Mouse (Mus musculus) spleen, postnatal 36 days (tissue): ENCODE data around the gene Kcnk1.

Experiments
- DNase-seq, 2 experiments: peaks; one replicate each; pipeline ENCODE4 v3.0.0; 2022; ENCODE audit warnings: low spot score in 2 of 2, mixed read lengths in 1 of 2

The Kcnk1 gene

DNA sequence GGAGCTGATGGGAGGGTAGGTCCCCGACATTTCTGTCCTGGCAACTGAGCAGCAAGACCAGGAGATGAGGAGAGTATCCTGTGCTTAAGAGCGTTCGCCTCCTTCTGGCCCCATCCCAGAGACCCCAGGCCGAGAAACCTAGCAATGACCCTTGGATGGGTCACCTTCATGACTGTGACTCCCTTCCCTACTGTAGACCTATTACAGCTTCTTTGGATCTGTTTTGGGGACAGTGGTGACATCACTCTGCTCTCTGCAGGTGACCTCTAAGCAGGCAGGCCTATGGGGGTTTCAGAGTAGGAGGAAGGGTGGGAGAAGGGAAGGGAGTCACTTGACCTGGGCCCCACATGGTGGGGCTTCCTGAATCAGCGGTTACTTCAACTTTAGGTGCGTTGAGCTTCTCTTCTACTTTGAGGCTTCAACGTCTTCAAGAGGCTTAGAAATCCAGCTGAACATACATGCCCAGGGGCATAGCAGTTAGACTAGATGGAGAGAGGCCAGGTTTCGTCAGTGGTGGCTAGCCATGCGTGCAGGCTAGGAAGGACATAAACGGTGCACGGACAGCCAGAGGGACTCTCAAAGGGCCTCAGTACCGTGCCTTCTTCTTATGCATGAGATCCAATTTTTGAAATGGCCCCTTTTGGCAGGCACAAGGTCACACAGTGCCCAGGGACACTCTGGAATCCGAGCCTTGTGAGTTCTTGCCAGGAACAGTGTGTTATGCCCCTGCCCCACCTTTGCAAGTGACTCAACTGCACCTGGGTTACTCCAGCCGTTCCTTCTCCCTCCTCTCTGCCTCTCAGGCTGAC is 1.3 kb downstream of the Kcnk1 start:
- no peak for DNase-seq

- DNase-seq = no peak
Observed at GRCm38 (mm10) chr8:125996980-125997379, 2.0 kb downstream of the Kcnk1 start.

DNA sequence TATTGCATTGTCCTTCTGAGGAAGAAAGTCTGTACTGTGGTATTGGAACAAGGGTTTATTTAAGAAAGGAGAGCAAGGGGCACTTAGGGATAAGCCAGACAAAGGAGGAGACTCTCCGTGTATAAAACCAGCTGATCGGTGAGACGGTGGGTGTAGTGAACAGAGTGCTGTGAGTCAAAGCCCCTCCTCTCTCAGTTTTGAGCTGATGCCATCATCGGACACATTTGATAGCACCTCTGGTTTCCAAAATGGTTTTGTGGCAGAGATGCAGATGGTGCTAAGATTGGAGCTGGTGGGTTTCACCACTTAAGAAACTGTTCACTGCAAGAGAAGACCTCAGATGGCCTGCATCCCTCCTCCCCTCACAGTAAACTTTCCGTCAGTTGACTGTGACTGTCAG is 2.6 kb downstream of the Kcnk1 start:
- DNase-seq = no peak

GRCm38 (mm10) chr8:125999842-126000395 is 4.9 kb downstream of the Kcnk1 start:
- DNase-seq = no peak

DNA sequence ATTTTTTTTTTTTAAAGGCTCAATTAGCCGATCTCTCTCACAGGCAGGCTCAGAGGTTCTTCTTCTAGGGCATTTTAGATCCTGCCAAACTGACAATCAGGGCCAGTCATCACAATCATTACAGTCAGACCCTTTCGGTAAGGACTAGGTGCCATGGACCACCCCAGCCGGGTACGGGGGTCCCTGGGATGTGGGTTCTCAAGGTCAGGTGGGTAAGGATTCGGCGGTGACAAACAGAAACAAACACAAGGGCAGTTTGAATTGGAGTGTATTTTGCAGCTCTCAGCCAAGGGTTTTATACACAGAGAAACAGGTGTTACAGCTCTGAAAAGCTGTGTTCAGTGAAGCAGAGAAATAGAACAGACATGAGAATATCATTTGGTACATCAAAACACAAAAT is 8.6 kb downstream of the Kcnk1 start:
- no peak for DNase-seq

- DNase-seq = no peak
Observed at GRCm38 (mm10) chr8:126004953-126005352, 10.0 kb downstream of the Kcnk1 start.

GRCm38 (mm10) chr8:126006310-126006990 is 11.5 kb downstream of the Kcnk1 start:
- no peak for DNase-seq

GRCm38 (mm10) chr8:126007538-126008330 is 12.8 kb downstream of the Kcnk1 start:
- DNase-seq = no peak

GRCm38 (mm10) chr8:126008945-126009344 is 14.0 kb downstream of the Kcnk1 start:
- no peak for DNase-seq

- no peak for DNase-seq
Observed at GRCm38 (mm10) chr8:126010900-126011299, 15.9 kb downstream of the Kcnk1 start.

GRCm38 (mm10) chr8:126012334-126012733 is 17.4 kb downstream of the Kcnk1 start:
- no peak for DNase-seq

GRCm38 (mm10) chr8:126013646-126014045 is 18.7 kb downstream of the Kcnk1 start:
- no peak for DNase-seq

- DNase-seq = no peak
Observed at GRCm38 (mm10) chr8:126021932-126022331, 27.0 kb downstream of the Kcnk1 start.

DNA sequence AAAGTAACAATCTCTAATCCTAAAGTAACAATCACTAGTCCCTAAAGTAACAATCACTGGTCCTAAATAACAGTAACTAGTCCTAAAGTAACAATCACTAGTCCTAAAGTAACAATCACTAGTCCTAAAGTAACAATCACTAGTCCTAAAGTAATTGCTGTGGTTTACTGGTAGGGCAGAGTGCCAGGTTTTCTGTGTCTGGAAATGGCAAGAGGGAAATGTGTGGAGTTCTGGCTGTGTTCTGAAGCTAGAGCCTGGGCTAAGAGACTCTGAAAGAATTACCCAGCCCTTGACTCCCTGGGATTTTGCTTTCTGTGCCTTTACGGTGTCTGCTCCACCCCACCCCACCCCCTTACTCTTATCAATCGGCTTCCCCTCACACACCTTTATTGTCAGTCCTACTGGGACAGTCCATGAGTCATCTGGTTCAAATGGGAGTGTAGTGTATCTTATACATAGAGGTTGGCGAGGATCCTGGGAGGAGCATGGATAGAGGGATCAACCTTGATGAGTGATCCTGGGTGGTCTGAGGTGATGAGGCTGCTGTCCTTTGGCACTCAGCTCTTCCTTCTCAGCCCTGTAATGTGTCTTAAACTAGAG is 28.8 kb downstream of the Kcnk1 start:
- no peak for DNase-seq

DNA sequence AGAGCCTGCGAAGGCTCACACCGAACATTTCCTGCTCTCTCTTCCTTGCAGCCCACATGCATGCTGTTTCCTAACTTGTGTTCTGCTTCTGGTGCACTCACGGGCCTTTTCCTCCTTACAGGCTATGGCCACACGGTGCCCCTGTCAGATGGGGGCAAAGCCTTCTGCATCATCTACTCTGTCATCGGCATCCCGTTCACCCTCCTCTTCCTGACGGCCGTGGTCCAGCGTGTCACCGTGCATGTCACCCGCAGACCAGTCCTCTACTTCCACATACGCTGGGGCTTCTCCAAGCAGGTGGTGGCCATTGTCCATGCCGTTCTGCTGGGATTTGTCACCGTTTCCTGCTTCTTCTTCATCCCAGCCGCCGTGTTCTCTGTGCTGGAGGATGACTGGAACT is 29.9 kb downstream of the Kcnk1 start:
- no peak for DNase-seq

DNA sequence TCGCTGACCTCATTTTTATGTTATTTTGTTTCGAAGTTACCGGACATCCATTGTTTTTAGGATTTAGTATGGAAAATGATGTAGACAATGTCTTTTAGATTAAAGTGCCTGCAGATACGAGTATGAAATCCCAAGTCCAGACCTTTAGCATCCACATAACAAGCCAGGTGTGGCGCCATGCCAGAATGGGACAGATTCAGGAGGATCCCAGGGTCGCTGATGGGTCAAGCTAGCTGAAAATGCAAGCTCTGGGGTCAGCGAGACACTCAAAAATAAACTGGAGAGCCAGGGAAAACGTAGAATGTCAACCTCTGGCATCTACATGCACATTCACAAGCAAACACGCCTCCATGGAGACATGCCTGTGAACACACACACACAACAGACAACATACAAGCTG is 31.2 kb downstream of the Kcnk1 start:
- DNase-seq = no peak

DNA sequence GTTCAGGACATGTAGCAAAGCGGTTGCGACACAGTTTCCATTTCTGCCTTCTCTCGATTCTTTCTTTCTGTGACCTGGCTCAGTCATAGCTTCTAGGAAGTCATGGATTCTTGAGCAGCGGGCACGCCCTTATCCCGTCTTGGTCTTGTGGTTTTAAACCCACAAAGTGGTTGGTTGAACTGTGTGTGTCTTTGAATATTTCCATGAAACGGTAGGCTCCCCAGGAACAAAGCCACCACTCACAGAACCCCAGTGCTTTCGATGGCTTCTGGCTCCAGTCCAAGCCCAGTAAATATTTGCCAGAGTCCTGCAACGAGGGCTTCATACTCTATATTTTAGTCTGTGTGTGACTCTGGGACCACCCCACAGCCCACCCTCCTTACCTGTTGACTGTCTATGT is 31.6 kb downstream of the Kcnk1 start:
- DNase-seq = no peak

- DNase-seq = no peak
Observed at GRCm38 (mm10) chr8:126027486-126027885, 32.5 kb downstream of the Kcnk1 start.

DNA sequence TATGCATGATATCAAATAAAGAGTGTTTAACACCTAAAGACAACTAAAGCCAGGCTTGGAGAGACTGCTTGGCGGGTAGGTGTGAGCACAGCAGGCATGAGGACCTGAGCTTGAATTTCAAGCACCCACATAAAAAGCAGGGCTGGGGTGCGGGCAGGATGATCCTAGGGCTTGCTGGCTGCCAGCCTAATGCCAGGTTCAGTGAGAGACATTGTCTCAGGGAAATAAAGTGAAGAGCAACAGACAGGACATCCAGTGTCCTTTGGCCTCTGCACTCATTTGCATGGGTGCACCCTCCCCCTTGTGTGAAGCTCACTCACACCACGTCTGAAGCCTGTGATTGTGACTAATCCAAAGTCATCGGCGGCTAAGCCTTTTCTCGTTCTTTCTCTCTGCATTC is 34.0 kb downstream of the Kcnk1 start:
- no peak for DNase-seq

DNA sequence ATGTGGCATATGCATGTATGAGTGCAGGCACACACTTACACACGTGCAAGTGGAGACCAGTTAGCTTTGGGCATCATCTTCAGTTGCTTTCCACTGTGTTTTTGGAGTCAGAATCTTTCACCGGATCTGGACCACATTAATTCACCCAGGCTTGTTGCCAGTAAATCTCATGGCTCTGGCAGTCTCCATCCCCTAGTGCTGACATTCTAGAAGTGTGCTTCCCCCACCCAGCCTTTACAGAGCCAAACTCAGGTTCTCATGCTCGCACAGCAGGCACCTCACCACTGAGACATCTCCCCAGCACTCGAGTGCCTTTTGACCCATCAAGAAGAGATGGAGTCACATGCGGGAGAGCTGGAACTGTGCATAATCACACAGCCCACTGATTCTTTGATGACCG is 37.8 kb downstream of the Kcnk1 start:
- DNase-seq = no peak

DNA sequence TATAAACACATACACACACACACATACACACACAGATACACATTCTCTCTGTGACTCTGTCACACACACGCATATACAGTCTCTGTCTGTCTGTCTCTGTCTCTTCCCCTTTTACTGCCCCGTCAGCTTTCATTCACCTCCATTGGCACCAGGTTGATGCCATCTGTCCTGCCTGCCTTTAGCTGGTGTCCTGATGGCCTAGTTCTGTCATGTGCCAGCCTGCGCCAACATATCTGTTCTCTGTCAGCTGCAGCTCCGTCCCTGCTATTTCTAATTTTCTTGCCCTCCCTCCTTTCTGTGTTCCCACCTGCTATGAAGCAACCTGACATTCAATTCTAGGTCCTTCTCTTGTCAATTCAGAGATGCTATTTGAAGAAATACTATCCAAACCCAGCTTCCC is 40.1 kb downstream of the Kcnk1 start:
- DNase-seq = no peak

DNA sequence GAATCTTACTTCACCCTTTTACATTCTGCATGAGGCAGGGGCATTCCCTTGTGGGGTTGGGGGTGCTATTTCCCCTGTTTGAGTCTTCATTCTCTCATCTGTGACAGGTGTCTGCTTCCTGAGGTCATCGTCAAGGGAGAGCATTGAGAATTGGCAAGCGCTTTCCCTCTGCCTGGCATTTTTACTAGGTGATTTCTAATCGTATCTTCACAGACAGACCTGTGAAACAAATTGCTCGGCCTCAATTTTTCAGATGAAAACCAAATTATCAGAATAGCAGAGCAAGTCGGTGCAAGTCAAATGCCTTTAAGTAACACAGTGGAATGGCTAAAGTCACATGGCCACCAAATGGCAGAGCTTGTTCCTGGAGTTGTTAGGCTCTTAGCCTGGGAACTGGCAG is 41.4 kb downstream of the Kcnk1 start:
- DNase-seq = no peak
